Mouse (Mus musculus) liver, embryonic 12.5 days (tissue): ENCODE measurements around the gene Hist1h3i. TPM values are rescaled to one million over a fixed set of nuclear protein-coding genes. Genes with fewer than 3 reads are reported as not detected.
"Not testable (repeated sequence)": the region's sequence is repeated elsewhere in the genome, so short reads cannot be mapped to it uniquely, and the experiment has no call there.

Source experiments
- ATAC-seq: fragments of 200-750 bp; cut with Nextera tagmentation; 2 replicates; pipeline ENCODE4 v1.8.0; 2017; ENCODE audit warnings: moderate number of reproducible peaks, mild to moderate bottlenecking, moderate library complexity
- H3K27ac ChIP-seq: fragments of 300-500 bp; sonication (generic); 2 replicates; pipeline ENCODE4 v1.5.1; 2016; ENCODE audit warnings: mild to moderate bottlenecking
- H3K27me3 ChIP-seq: fragments of 300-500 bp; sonication (generic); replicated peaks from 2 replicates; pipeline ENCODE4 v1.6.1; 2016; ENCODE audit warnings: mild to moderate bottlenecking, moderate library complexity
- H3K36me3 ChIP-seq: fragments of 300-500 bp; sonication (generic); 2 replicates; pipeline ENCODE4 v1.6.1; 2016; ENCODE audit warnings: mild to moderate bottlenecking, moderate library complexity
- H3K4me1 ChIP-seq: fragments of 300-500 bp; sonication (generic); 2 replicates; pipeline ENCODE4 v1.6.1; 2016
- H3K4me2 ChIP-seq: fragments of 300-500 bp; sonication (generic); 2 replicates; pipeline ENCODE4 v1.6.1; 2016; ENCODE audit warnings: mild to moderate bottlenecking, moderate library complexity
- H3K4me3 ChIP-seq: fragments of 300-500 bp; sonication (generic); 2 replicates; pipeline ENCODE4 v1.5.1; 2016; ENCODE audit warnings: mild to moderate bottlenecking, moderate library complexity
- H3K9ac ChIP-seq: fragments of 300-500 bp; sonication (generic); 2 replicates; pipeline ENCODE4 v1.6.1; 2016; ENCODE audit warnings: mild to moderate bottlenecking, moderate library complexity
- H3K9me3 ChIP-seq: fragments of 300-500 bp; sonication (generic); replicated peaks from 2 replicates; pipeline ENCODE4 v1.6.1; 2016; ENCODE audit warnings: mild to moderate bottlenecking, moderate library complexity
- WGBS: fragments of 180-500 bp; shearing (Covaris S2); methylation state at CpG from one replicate; pipeline ENCODE4 v1.1.7; 2016; ENCODE audit not compliant: insufficient replicate concordance; 5-methylcytosine and 5-hydroxymethylcytosine counted together
- polyA plus RNA-seq: library from polyadenylated mRNA; unstranded; fragments of >200 nt; fragmentation: Nextera tagmentation; extraction: Ambion mirVana; gene quantifications from 2 replicates; pipeline ENCODE4 v1.2.1, GENCODE M21; 2016

Gene Hist1h3i
- polyA plus RNA-seq, 1 experiment from 2014 or later = 188 TPM

GRCm38 (mm10) chr13:21781021-21781555 lies 2.1 kb downstream of the Hist1h3i start:
- Histone ChIP-seq H3K4me3 (peak overlapping the region; percentile 70), H3K4me1 (peaks cover 71% of the 10 kb centered on the region), H3K27me3 (no peaks in the 10 kb centered on the region), H3K9me3 (no peaks in the 10 kb centered on the region), H3K4me2 (peak overlapping the region; percentile 87), H3K36me3 (no peaks in the 10 kb centered on the region), H3K9ac (peak overlapping the region; percentile 96), H3K27ac (peak overlapping the region; percentile 100)
- WGBS = 31% methylated on average over 6 of the region's 6 CpGs
- ATAC-seq = no peak

GRCm38 (mm10) chr13:21779767-21780731 lies 3.1 kb downstream of the Hist1h3i start, which contains the start of gene Hist1h1b:
Gene Hist1h1b (minus strand): TSS chr13:21780625.
- H3K4me1 ChIP-seq = peaks cover 66% of the 10 kb centered on the region
- peak within 1 kb of the TSS; percentile 70 for H3K4me3 ChIP-seq

GRCm38 (mm10) chr13:21778814-21779766 lies 4.1 kb downstream of the Hist1h3i start:
- Histone ChIP-seq H3K36me3 (no peaks in the 10 kb centered on the region), H3K4me2 (peak overlapping the region; percentile 87), H3K9ac (peak overlapping the region; percentile 96), H3K4me1 (peaks cover 57% of the 10 kb centered on the region), H3K27me3 (no peaks in the 10 kb centered on the region), H3K4me3 (peak overlapping the region; percentile 70), H3K27ac (peak overlapping the region; percentile 100), H3K9me3 (no peaks in the 10 kb centered on the region)
- ATAC-seq = peak; percentile 74
- whole genome bisulfite sequencing = 6% methylated on average over 33 of the region's 33 CpGs

More at GRCm38 (mm10) chr13:21779767-21780731, 3.1 kb downstream of the Hist1h3i start, which contains the start of gene Hist1h1b:
- peak; percentile 59 for ATAC-seq
- H3K4me2 ChIP-seq = peak within 1 kb of the TSS; percentile 87
- no peaks in the 10 kb centered on the region for H3K36me3 ChIP-seq
- peak within 1 kb of the TSS; percentile 96 for H3K9ac ChIP-seq
- WGBS = under 1% methylated on average over 44 of the region's 44 CpGs
- H3K9me3 ChIP-seq = no peaks in the 10 kb centered on the region
- H3K27me3 ChIP-seq = no peaks in the 10 kb centered on the region
- H3K27ac ChIP-seq = peak within 1 kb of the TSS; percentile 100

- no peak for ATAC-seq
- WGBS = 80% methylated on average over 1 of the region's 1 CpGs
Measured at GRCm38 (mm10) chr13:21755707-21756106, 27.5 kb downstream of the Hist1h3i start.

GRCm38 (mm10) chr13:21754294-21755001 lies 28.7 kb downstream of the Hist1h3i start:
- 1% methylated on average over 26 of the region's 26 CpGs for WGBS
- not testable (repeated sequence) for H3K9me3 ChIP-seq, H3K36me3 ChIP-seq, H3K27me3 ChIP-seq
- peaks cover 31% of the 10 kb centered on the region for H3K4me1 ChIP-seq
- peak overlapping the region; percentile 73 for H3K9ac ChIP-seq
- peak overlapping the region; percentile 69 for H3K4me2 ChIP-seq
- H3K4me3 ChIP-seq = peak overlapping the region; percentile 56
- ATAC-seq = peak; percentile 19
- H3K27ac ChIP-seq = peak overlapping the region; percentile 99

More at GRCm38 (mm10) chr13:21755707-21756106, 27.5 kb downstream of the Hist1h3i start:
- Histone ChIP-seq H3K9ac (peak overlapping the region; percentile 71), H3K27me3 (no peaks in the 10 kb centered on the region), H3K4me2 (peak overlapping the region; percentile 66), H3K27ac (peak overlapping the region; percentile 99), H3K4me3 (peak overlapping the region; percentile 49), H3K36me3 (no peaks in the 10 kb centered on the region), H3K4me1 (peaks cover 32% of the 10 kb centered on the region), H3K9me3 (no peaks in the 10 kb centered on the region)

- not testable (repeated sequence) for H3K36me3 ChIP-seq, H3K9me3 ChIP-seq, H3K27me3 ChIP-seq
- peak; percentile 86 for ATAC-seq
- H3K27ac ChIP-seq = peak within 1 kb of the TSS; percentile 99
- peak within 1 kb of the TSS; percentile 69 for H3K4me2 ChIP-seq
- under 1% methylated on average over 49 of the region's 50 CpGs for WGBS
- peak within 1 kb of the TSS; percentile 80 for H3K9ac ChIP-seq
- peaks cover 34% of the 10 kb centered on the region for H3K4me1 ChIP-seq
- H3K4me3 ChIP-seq = peak within 1 kb of the TSS; percentile 56
Measured at GRCm38 (mm10) chr13:21753524-21754285, 29.5 kb downstream of the Hist1h3i start, which contains the start of the genes Hist1h2ak and Hist1h2bn. Gene Hist1h2ak (minus strand): TSS chr13:21753827. Gene Hist1h2bn (plus strand): TSS chr13:21754123.

DNA sequence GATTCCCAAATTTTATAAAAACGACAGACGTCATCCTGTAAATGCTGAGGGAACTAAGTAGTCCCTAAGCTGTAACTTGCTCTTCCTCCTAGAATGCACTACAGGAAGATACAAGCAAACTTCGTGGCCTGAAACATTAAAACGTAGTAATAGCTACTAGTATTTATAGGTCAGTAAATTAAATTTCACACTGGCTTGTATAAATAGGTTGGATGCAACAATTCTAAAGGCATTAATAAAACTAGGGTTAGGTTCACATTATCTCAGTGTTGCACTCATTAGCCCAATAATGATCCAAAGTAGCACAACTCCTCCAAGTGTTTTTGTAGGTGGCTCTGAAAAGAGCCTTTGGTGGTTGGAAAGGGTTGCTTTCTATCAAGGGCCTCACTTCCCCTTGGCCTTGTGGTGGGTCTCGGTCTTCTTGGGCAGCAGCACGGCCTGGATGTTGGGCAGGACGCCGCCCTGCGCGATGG lies 30.1 kb downstream of the Hist1h3i start:
- under 1% methylated on average over 10 of the region's 10 CpGs for WGBS
- peak overlapping the region; percentile 99 for H3K27ac ChIP-seq
- H3K9ac ChIP-seq = peak overlapping the region; percentile 80
- ATAC-seq = no peak
- H3K4me1 ChIP-seq = peaks cover 37% of the 10 kb centered on the region
- H3K36me3 ChIP-seq = no peaks in the 10 kb centered on the region
- no peaks in the 10 kb centered on the region for H3K27me3 ChIP-seq
- H3K9me3 ChIP-seq = no peaks in the 10 kb centered on the region
- H3K4me3 ChIP-seq = peak overlapping the region; percentile 56
- H3K4me2 ChIP-seq = peak overlapping the region; percentile 69

GRCm38 (mm10) chr13:21752356-21752755 lies 30.8 kb downstream of the Hist1h3i start:
- peak overlapping the region; percentile 56 for H3K4me3 ChIP-seq
- no peaks in the 10 kb centered on the region for H3K27me3 ChIP-seq
- H3K9me3 ChIP-seq = no peaks in the 10 kb centered on the region
- no peak for ATAC-seq
- peak overlapping the region; percentile 80 for H3K9ac ChIP-seq
- WGBS = 34% methylated on average over 3 of the region's 3 CpGs
- H3K4me1 ChIP-seq = peaks cover 41% of the 10 kb centered on the region
- peaks cover 2% of the 10 kb centered on the region for H3K36me3 ChIP-seq
- H3K27ac ChIP-seq = peak overlapping the region; percentile 99
- peak overlapping the region; percentile 69 for H3K4me2 ChIP-seq

GRCm38 (mm10) chr13:21751827-21752226 lies 31.3 kb downstream of the Hist1h3i start:
- Histone ChIP-seq H3K9me3 (no peaks in the 10 kb centered on the region), H3K4me2 (peak overlapping the region; percentile 69), H3K27me3 (no peaks in the 10 kb centered on the region), H3K36me3 (peaks cover 4% of the 10 kb centered on the region), H3K4me1 (peaks cover 44% of the 10 kb centered on the region), H3K9ac (peak overlapping the region; percentile 80), H3K27ac (peak overlapping the region; percentile 99), H3K4me3 (peak overlapping the region; percentile 56)
- ATAC-seq = no peak
- 38% methylated on average over 3 of the region's 3 CpGs for WGBS

GRCm38 (mm10) chr13:21751417-21751816 lies 31.8 kb downstream of the Hist1h3i start:
- Histone ChIP-seq H3K4me2 (peak overlapping the region; percentile 69), H3K9me3 (no peaks in the 10 kb centered on the region), H3K36me3 (peaks cover 4% of the 10 kb centered on the region), H3K27me3 (no peaks in the 10 kb centered on the region), H3K4me1 (peaks cover 43% of the 10 kb centered on the region), H3K4me3 (peak overlapping the region; percentile 56; the same call in 1 of the 2 replicates), H3K27ac (peak overlapping the region; percentile 99), H3K9ac (peak overlapping the region; percentile 80)
- ATAC-seq = no peak
